Mouse (Mus musculus): ENCODE data around the gene Emid1.

DNA sequence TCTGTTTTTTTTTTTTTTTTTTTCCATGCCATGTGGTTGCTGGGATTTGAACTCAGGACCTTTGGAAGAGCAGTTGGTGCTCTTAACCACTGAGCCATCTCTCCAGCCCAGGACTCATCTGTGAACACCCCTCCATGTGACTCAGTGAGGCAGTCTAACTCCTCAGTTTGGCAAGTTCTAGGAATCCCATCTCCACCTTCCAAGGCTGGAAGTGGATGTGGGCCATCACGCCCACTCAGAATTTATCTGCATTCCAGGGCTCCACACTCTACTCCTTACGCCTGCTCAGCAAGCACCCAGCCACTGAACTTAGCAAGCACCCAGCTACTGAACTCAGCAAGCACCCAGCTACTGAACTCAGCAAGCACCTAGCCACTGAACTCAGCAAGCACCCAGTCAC lies 47.8 kb upstream of the Emid1 start:
- TF ChIP-seq CTCF (IDR thresholded peaks at IDR 0.05; ENCODE audit: low read depth): no peak
- no peak for TF ChIP-seq EP300 (IDR thresholded peaks at IDR 0.05; ENCODE audit: low read depth)
